Mouse (Mus musculus): Measurements from ENCODE around the gene Ephb3.

The Ephb3 gene

GRCm38 (mm10) chr16:21247871-21248712 lies 43.5 kb downstream of the Ephb3 start:
- peak; percentile 54 for DNase-seq

- no peak for DNase-seq
Measured at GRCm38 (mm10) chr16:21248713-21249531, 44.4 kb downstream of the Ephb3 start.

GRCm38 (mm10) chr16:21252401-21252955 lies 47.9 kb downstream of the Ephb3 start:
- DNase-seq: no peak

GRCm38 (mm10) chr16:21255574-21256304 lies 51.2 kb downstream of the Ephb3 start:
- DNase-seq: no peak

GRCm38 (mm10) chr16:21256514-21257305 lies 52.2 kb downstream of the Ephb3 start:
- DNase-seq: no peak

- DNase-seq: no peak
Measured at GRCm38 (mm10) chr16:21265417-21265816, 60.9 kb downstream of the Ephb3 start.

- DNase-seq: no peak
Measured at GRCm38 (mm10) chr16:21269775-21270174, 65.2 kb downstream of the Ephb3 start.

GRCm38 (mm10) chr16:21271773-21272247 lies 67.3 kb downstream of the Ephb3 start:
- no peak for DNase-seq

- no peak for DNase-seq
Measured at GRCm38 (mm10) chr16:21272748-21273147, 68.2 kb downstream of the Ephb3 start.
